Mouse (Mus musculus) left cerebral cortex, adult 9 months (tissue): ENCODE measurements at regions not wholly inside any gene's neighbourhood (a gene's known extent, or its start where the extent isn't known, plus 50 kb on each side); places are given as distances from the start of the nearest gene placed in this dataset.
A peak's percentile ranks its signal among the peaks of the same experiment; 100 is the strongest.

Experiments
- DNase-seq, 2 experiments: peaks; one replicate each; pipeline ENCODE4 v3.0.0; 2022; ENCODE audit warnings: low spot score in 2 of 2

DNA sequence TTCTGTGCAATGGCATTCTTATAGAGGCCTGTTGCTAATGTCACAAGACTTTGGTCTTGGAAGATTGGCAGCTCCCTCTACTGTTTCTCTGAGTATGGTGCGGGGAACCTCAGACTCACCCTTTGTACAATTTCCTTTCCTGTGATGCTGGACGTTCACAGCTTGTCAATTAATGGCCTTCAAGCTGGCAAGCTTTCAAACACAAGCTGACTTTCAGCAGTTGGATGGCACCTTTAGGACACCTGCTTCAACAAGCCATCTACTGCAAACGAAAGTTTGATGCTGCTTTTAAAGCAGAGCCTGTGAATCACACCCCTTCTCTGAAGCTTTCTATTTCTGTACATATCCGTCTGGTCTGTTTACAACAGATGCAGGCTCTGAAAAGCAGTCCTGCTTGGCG lies 841.0 kb upstream of the Ptprd start:
- DNase-seq, result peak; percentile 30 to 62
